Mouse (Mus musculus) embryonic facial prominence, embryonic 11.5 days (tissue): ENCODE results near the gene Adamts8. TPM values are rescaled to one million over a fixed set of nuclear protein-coding genes. Genes with fewer than 3 reads are reported as not detected.

Source experiments
- ATAC-seq: fragments of 200-750 bp; cut with Nextera tagmentation; replicated peaks from 2 replicates; pipeline ENCODE4 v1.8.0; 2017; ENCODE audit warnings: low read depth; ENCODE audit not compliant: insufficient number of reproducible peaks, low FRiP score, low TSS enrichment
- DNase-seq: peaks from one replicate; pipeline ENCODE4 v3.0.0-alpha.2; 2015; ENCODE audit warnings: low spot score
- H3K27ac ChIP-seq: fragments of 300-500 bp; sonication (generic); replicated peaks from 2 replicates; pipeline ENCODE4 v1.5.1; 2014; ENCODE audit warnings: mild to moderate bottlenecking, low read depth, low read length, control low read depth
- H3K27me3 ChIP-seq: fragments of 300-500 bp; sonication (generic); 2 replicates; pipeline ENCODE4 v1.6.1; 2014; ENCODE audit warnings: mild to moderate bottlenecking, low read length, moderate library complexity, mixed read lengths; ENCODE audit not compliant: control insufficient read depth, insufficient read depth
- H3K36me3 ChIP-seq: fragments of 300-500 bp; sonication (generic); replicated peaks from 2 replicates; pipeline ENCODE4 v1.6.1; 2014; ENCODE audit warnings: low read depth, mild to moderate bottlenecking, low read length, moderate library complexity, mixed read lengths; ENCODE audit not compliant: control insufficient read depth, insufficient read depth
- H3K4me1 ChIP-seq: fragments of 300-500 bp; sonication (generic); 2 replicates; pipeline ENCODE4 v1.6.1; 2014; ENCODE audit warnings: low read length, mixed read lengths; ENCODE audit not compliant: control insufficient read depth, insufficient read depth
- H3K4me2 ChIP-seq: fragments of 300-500 bp; sonication (generic); 2 replicates; pipeline ENCODE4 v1.6.1; 2014; ENCODE audit warnings: low read depth, mild to moderate bottlenecking, control low read depth, low read length, moderate library complexity
- H3K4me3 ChIP-seq: fragments of 300-500 bp; sonication (generic); 2 replicates; pipeline ENCODE4 v1.5.1; 2014; ENCODE audit warnings: low read depth, low read length, control low read depth
- H3K9ac ChIP-seq: fragments of 300-500 bp; sonication (generic); replicated peaks from 2 replicates; pipeline ENCODE4 v1.6.1; 2014; ENCODE audit warnings: mild to moderate bottlenecking, control low read depth, low read length
- H3K9me3 ChIP-seq: fragments of 300-500 bp; sonication (generic); replicated peaks from 2 replicates; pipeline ENCODE4 v1.6.1; 2016; ENCODE audit warnings: mild to moderate bottlenecking, low read length, inconsistent platforms, mixed read lengths; ENCODE audit not compliant: control insufficient read depth
- WGBS: fragments of 180-500 bp; shearing (Covaris S2); extraction: QIAGEN DNeasy Blood & Tissue Kit; methylation state at CpG from one replicate; pipeline ENCODE4 v1.1.7; 2014; 5-methylcytosine and 5-hydroxymethylcytosine counted together
- polyA plus RNA-seq: library from polyadenylated mRNA; unstranded; fragments of >200 nt; fragmentation: Nextera tagmentation; extraction: Ambion mirVana; gene quantifications from 2 replicates; pipeline ENCODE4 v1.2.1, GENCODE M21; 2014

Adamts8 gene
- polyA plus RNA-seq, 1 experiment from 2014 or later, result 0.59 TPM

DNA sequence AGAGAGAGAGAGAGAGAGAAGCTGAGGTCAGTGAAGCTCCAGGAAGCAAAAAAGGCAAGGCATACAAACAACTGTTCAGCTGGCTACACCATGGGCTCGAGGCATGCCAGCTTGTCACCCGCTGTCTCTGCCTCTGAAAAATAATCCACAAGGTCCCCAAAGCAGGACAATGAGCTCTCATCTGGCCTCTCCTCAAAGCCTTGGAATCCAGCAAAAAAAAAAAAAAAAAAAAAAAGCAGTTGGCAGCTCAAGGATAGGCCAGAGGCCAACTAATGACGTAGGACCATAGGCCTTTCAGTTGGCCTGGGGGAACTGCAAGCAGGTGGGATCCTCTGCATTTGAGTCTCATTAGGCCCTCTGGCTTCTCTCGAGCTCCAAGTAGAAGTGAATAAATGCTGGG lies 7.6 kb downstream of the Adamts8 start:
- peaks cover 7% of the 10 kb centered on the region; the same call in 1 of the 2 replicates for H3K27me3 ChIP-seq
- no peak overlapping the region for H3K4me3 ChIP-seq
- no peak overlapping the region for H3K27ac ChIP-seq
- no peaks in the 10 kb centered on the region for H3K9me3 ChIP-seq
- H3K4me1 ChIP-seq, result no peaks in the 10 kb centered on the region
- WGBS, result 81% methylated on average over 4 of the region's 4 CpGs
- H3K9ac ChIP-seq, result no peak overlapping the region
- no peak overlapping the region for H3K4me2 ChIP-seq
- H3K36me3 ChIP-seq, result no peaks in the 10 kb centered on the region
- no peak for ATAC-seq
- DNase-seq, result no peak

DNA sequence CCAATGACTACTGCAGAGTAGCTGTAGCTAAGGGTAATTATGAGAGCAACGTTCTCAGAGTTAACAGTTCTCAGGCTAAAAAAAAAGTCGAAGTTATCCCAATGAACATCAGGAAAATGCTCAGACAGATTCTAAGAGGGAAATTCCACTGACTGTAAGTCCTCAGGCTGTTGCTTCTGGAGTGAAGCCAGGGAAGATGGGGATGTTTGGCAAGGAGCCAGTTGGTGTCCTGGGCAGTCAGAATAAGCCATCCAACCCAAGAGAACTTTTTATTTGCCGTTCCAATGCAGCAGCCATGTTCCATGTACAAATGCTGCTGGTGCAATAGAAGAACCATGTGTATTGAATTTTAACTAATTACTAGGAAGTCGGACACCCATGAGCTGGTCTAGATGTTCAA lies 8.2 kb downstream of the Adamts8 start:
- no peaks in the 10 kb centered on the region for H3K9me3 ChIP-seq
- H3K36me3 ChIP-seq, result no peaks in the 10 kb centered on the region
- H3K27ac ChIP-seq, result no peak overlapping the region
- peaks cover 2% of the 10 kb centered on the region; the same call in 1 of the 2 replicates for H3K27me3 ChIP-seq
- H3K4me1 ChIP-seq, result no peaks in the 10 kb centered on the region
- no peak overlapping the region for H3K9ac ChIP-seq
- DNase-seq (no peak), ATAC-seq (no peak)
- WGBS, result 83% methylated on average over 4 of the region's 4 CpGs
- no peak overlapping the region for H3K4me2 ChIP-seq
- H3K4me3 ChIP-seq, result no peak overlapping the region

DNA sequence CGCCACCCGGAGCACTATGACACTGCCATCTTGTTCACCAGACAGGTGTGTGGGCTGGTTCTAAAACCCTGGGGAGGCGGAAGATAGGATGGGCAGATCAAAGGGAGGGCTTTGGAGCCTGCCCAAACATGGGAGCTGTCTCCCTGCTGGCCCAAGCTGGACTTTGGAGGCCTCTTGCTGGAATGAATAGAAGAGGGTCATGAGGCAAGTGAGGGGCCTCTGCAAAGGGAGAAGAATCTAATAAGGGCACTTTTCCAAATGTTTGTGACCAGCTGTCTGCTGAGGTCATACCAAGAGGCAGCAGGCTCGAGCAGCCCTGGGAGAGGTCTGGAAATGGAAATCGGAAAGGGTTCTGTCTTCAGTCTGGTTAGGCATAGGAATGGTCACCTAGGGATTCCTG lies 9.1 kb downstream of the Adamts8 start:
- no peak overlapping the region for H3K4me3 ChIP-seq
- no peak for ATAC-seq
- WGBS, result 88% methylated on average over 5 of the region's 5 CpGs

DNA sequence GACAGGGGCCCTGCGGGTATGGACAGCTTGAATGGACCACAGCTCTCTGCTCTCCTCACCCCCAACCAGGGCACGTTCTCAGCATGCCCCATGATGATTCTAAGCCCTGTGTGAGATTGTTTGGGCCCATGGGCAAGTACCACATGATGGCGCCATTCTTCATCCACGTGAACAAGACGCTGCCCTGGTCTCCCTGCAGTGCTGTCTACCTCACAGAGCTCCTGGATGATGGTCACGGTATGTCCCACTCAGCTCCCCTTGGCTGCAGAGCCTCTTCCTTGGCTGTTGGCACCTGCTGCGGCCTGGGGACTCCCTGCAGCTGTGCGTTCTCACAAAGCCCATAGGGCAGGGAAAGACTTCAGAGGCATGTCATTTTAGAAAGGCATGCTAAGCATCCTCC lies 10.9 kb downstream of the Adamts8 start:
- no peak for DNase-seq
- no peak for ATAC-seq

More for the DNA sequence above, 9.1 kb downstream of the Adamts8 start:
- no peak for DNase-seq
- Histone ChIP-seq H3K27me3 (peaks cover 2% of the 10 kb centered on the region; the same call in 1 of the 2 replicates), H3K4me2 (no peak overlapping the region), H3K9me3 (no peaks in the 10 kb centered on the region), H3K36me3 (no peaks in the 10 kb centered on the region), H3K9ac (no peak overlapping the region), H3K27ac (no peak overlapping the region), H3K4me1 (no peaks in the 10 kb centered on the region)

DNA sequence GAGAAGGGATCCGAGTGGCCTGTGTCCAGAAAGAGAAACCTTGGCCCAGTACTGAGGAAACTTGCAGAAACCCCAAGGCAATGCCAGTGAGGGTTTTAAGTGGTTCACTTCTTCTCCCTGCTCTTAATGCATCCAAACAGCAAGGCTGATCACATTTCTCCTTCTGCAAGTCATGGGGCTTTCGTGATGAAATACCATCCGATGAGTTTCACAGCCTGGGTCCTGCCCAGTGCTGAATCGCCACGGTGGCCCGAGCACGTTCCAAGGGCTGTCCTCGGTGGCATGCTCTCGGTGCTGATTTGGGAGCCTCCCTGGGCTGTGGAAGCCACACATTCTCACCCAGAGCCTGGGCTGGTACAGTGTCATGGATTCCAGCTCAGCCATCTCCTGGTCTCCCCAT lies 12.9 kb downstream of the Adamts8 start:
- Histone ChIP-seq H3K9ac (no peak overlapping the region), H3K9me3 (no peaks in the 10 kb centered on the region), H3K4me1 (no peaks in the 10 kb centered on the region), H3K4me2 (no peak overlapping the region), H3K4me3 (no peak overlapping the region), H3K27ac (no peak overlapping the region), H3K27me3 (no peaks in the 10 kb centered on the region), H3K36me3 (no peaks in the 10 kb centered on the region)
- ATAC-seq, result no peak
- WGBS, result 91% methylated on average over 9 of the region's 9 CpGs
- no peak for DNase-seq

More for the DNA sequence above, 10.9 kb downstream of the Adamts8 start:
- no peak overlapping the region for H3K4me2 ChIP-seq
- no peak overlapping the region for H3K27ac ChIP-seq
- no peaks in the 10 kb centered on the region for H3K36me3 ChIP-seq
- no peaks in the 10 kb centered on the region for H3K9me3 ChIP-seq
- H3K4me3 ChIP-seq, result no peak overlapping the region
- no peaks in the 10 kb centered on the region for H3K4me1 ChIP-seq
- WGBS, result 63% methylated on average over 8 of the region's 8 CpGs
- H3K27me3 ChIP-seq, result peaks cover 2% of the 10 kb centered on the region; the same call in 1 of the 2 replicates
- no peak overlapping the region for H3K9ac ChIP-seq

DNA sequence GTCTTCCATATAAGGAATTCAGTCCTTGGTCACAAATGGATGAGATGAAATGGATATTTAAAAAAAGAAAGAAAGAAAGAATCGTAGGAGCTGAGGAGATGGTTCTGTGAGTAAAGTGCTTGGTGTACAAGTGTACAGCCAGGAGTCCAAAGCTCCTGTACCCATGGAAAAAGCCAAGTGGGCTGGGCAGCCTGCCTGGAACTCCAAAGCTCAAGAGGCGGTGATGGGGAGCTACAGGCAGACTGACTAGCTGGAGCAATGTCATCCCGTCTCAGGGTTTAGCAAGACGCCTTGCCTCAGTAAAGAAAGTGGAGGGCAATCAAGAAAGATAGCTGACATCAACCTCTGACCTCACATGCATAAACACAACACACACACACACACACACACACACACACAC lies 21.4 kb downstream of the Adamts8 start:
- Histone ChIP-seq H3K9ac (no peak overlapping the region), H3K4me1 (no peaks in the 10 kb centered on the region), H3K4me2 (no peak overlapping the region), H3K4me3 (no peak overlapping the region), H3K9me3 (no peaks in the 10 kb centered on the region), H3K36me3 (no peaks in the 10 kb centered on the region), H3K27ac (no peak overlapping the region), H3K27me3 (no peaks in the 10 kb centered on the region)
- 84% methylated on average over 4 of the region's 4 CpGs for WGBS
- no peak for DNase-seq
- ATAC-seq, result no peak

DNA sequence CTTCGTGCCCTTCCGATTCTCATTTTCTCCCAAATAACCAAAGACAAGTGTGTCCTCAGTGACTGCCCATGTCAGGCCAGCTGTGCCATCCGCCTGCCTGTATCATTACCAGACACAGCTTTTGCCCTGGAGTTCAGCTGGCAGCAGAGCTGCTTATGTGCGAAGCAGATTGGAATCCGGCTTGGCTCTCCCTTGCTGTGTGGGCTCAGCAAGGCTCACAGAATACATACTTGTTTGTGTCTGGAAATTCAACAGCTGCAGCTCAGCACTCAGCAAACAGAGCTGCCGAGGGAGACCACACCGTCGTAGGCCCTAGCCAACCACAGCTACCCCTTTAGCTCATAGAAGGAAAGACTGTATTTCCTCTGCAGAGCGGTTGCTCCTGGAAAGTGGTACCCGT lies 22.3 kb downstream of the Adamts8 start:
- ATAC-seq (no peak), DNase-seq (no peak)
- H3K27me3 ChIP-seq, result no peaks in the 10 kb centered on the region
- no peaks in the 10 kb centered on the region for H3K4me1 ChIP-seq
- no peaks in the 10 kb centered on the region for H3K36me3 ChIP-seq
- 80% methylated on average over 10 of the region's 10 CpGs for WGBS
- no peak overlapping the region for H3K27ac ChIP-seq
- no peak overlapping the region for H3K4me3 ChIP-seq
- no peak overlapping the region for H3K4me2 ChIP-seq
- no peaks in the 10 kb centered on the region for H3K9me3 ChIP-seq
- no peak overlapping the region for H3K9ac ChIP-seq

DNA sequence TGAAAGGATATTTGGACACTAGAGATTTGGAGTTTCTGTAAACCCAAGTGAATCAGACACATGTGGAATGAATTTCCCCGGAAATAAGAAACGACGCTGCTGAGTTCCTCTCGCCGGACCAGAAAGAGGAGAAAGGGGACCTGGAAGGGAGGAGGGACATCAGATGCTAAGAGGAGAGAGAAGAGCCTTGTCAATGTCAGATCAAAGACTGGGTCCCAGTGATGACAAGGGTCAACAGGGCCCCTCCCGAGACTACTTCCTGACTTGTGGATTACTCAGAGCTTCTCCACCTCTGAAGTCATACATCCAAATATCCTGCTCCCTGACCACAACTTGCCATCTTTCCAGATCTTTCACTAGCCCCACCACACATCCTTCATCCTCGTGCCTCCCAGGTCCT lies 24.5 kb downstream of the Adamts8 start:
- Histone ChIP-seq H3K36me3 (no peaks in the 10 kb centered on the region), H3K4me3 (no peak overlapping the region), H3K9ac (no peak overlapping the region), H3K27ac (no peak overlapping the region), H3K4me1 (no peaks in the 10 kb centered on the region), H3K4me2 (no peak overlapping the region), H3K9me3 (no peaks in the 10 kb centered on the region), H3K27me3 (no peaks in the 10 kb centered on the region)
- DNase-seq (peak; percentile 39), ATAC-seq (no peak)
- whole genome bisulfite sequencing, result 34% methylated on average over 7 of the region's 7 CpGs
